Mouse (Mus musculus) forebrain, postnatal 0 days (tissue): Measurements from ENCODE around the gene Aqp6. TPM values are rescaled to one million over a fixed set of nuclear protein-coding genes. Genes with fewer than 3 reads are reported as not detected.

ENCODE experiments used
- ATAC-seq: fragments of 200-750 bp; cut with Nextera tagmentation; 2 replicates; pipeline ENCODE4 v1.8.0; 2017; ENCODE audit warnings: mild to moderate bottlenecking, moderate library complexity
- DNase-seq: peaks from one replicate; pipeline ENCODE4 v3.0.0-alpha.2; 2015
- H3K27ac ChIP-seq: fragments of 300-500 bp; sonication (generic); 2 replicates; pipeline ENCODE4 v1.5.1; 2014; ENCODE audit warnings: low read depth, mild to moderate bottlenecking, antibody characterized with exemption, low read length, moderate library complexity, mixed read lengths
- H3K27me3 ChIP-seq: fragments of 300-500 bp; sonication (generic); 2 replicates; pipeline ENCODE4 v1.6.1; 2014; ENCODE audit warnings: mild to moderate bottlenecking, low read length, mixed read lengths; ENCODE audit not compliant: insufficient read depth
- H3K36me3 ChIP-seq: fragments of 300-500 bp; sonication (generic); 2 replicates; pipeline ENCODE4 v1.6.1; 2014; ENCODE audit warnings: mild to moderate bottlenecking, moderate library complexity; ENCODE audit not compliant: insufficient read depth
- H3K4me1 ChIP-seq: fragments of 300-500 bp; sonication (generic); 2 replicates; pipeline ENCODE4 v1.6.1; 2014; ENCODE audit warnings: antibody characterized with exemption; ENCODE audit not compliant: insufficient read depth
- H3K4me2 ChIP-seq: fragments of 300-500 bp; sonication (generic); 2 replicates; pipeline ENCODE4 v1.6.1; 2014; ENCODE audit warnings: low read depth, mild to moderate bottlenecking, moderate library complexity
- H3K4me3 ChIP-seq: fragments of 300-500 bp; sonication (generic); 2 replicates; pipeline ENCODE4 v1.5.1; 2014; ENCODE audit warnings: low read depth, low read length, mixed read lengths
- H3K9ac ChIP-seq: fragments of 300-500 bp; sonication (generic); 2 replicates; pipeline ENCODE4 v1.6.1; 2014; ENCODE audit warnings: mild to moderate bottlenecking
- H3K9me3 ChIP-seq: fragments of 300-500 bp; sonication (generic); 2 replicates; pipeline ENCODE4 v1.6.1; 2016; ENCODE audit warnings: low read length
- CTCF ChIP-seq: sonication (generic); IDR thresholded peaks from 2 replicates; pipeline ENCODE4 v1.5.1; 2016; ENCODE audit warnings: antibody characterized with exemption, control low read depth, low read depth
- WGBS: fragments of 180-500 bp; shearing (Covaris S2); extraction: QIAGEN DNeasy Blood & Tissue Kit; methylation state at CpG from one replicate; pipeline ENCODE4 v1.1.7; 2014; 5-methylcytosine and 5-hydroxymethylcytosine counted together
- polyA plus RNA-seq: library from polyadenylated mRNA; unstranded; fragments of >200 nt; fragmentation: Nextera tagmentation; extraction: Ambion mirVana; gene quantifications from 2 replicates; pipeline ENCODE4 v1.2.1, GENCODE M21; 2015
- total RNA-seq: library from RNA; depleted of rRNA; stranded (reverse); fragments of >200 nt; gene quantifications from 2 replicates; pipeline ENCODE4 v1.2.3, GENCODE M21; 2014

Aqp6 gene
- total and polyA plus RNA-seq, 2 experiments from 2014 or later = not detected

- TF ChIP-seq CTCF = no peak
- H3K4me2 ChIP-seq = no peak overlapping the region
- no peaks in the 10 kb centered on the region for H3K4me1 ChIP-seq
- no peak overlapping the region for H3K9ac ChIP-seq
- H3K9me3 ChIP-seq = 0 out of 2 replicates have a peak, but pooled peaks cover 2% of the 10 kb centered on the region
- H3K4me3 ChIP-seq = no peak overlapping the region
- peaks cover 79% of the 10 kb centered on the region for H3K27me3 ChIP-seq
- DNase-seq (no peak), ATAC-seq (no peak)
- H3K27ac ChIP-seq = no peak overlapping the region
- 17% methylated on average over 7 of the region's 7 CpGs for WGBS
- no peaks in the 10 kb centered on the region for H3K36me3 ChIP-seq
Observed at GRCm38 (mm10) chr15:99589704-99590103, 11.5 kb upstream of the Aqp6 start.

GRCm38 (mm10) chr15:99590429-99591084, 10.6 kb upstream of the Aqp6 start, which contains the start of gene Aqp5:
Aqp5 (plus strand) TSS chr15:99590782.
- no peak for DNase-seq
- Histone ChIP-seq H3K9ac (peak within 1 kb of the TSS; percentile 7; the same call in 1 of the 2 replicates), H3K4me1 (no peaks in the 10 kb centered on the region), H3K27me3 (peaks cover 79% of the 10 kb centered on the region), H3K9me3 (0 out of 2 replicates have a peak, but pooled peaks cover 2% of the 10 kb centered on the region), H3K27ac (no peak within 1 kb of the TSS), H3K36me3 (no peaks in the 10 kb centered on the region), H3K4me3 (peak within 1 kb of the TSS; percentile 42), H3K4me2 (peak within 1 kb of the TSS; percentile 57)
- peak; percentile 80 for ATAC-seq
- TF ChIP-seq CTCF = no peak
- WGBS = 2% methylated on average over 62 of the region's 83 CpGs

GRCm38 (mm10) chr15:99592177-99592576, 9.0 kb upstream of the Aqp6 start:
- Histone ChIP-seq H3K27me3 (peaks cover 65% of the 10 kb centered on the region), H3K27ac (no peak overlapping the region), H3K9me3 (0 out of 2 replicates have a peak, but pooled peaks cover 2% of the 10 kb centered on the region), H3K4me2 (no peak overlapping the region), H3K36me3 (no peaks in the 10 kb centered on the region), H3K9ac (no peak overlapping the region), H3K4me3 (no peak overlapping the region), H3K4me1 (no peaks in the 10 kb centered on the region)
- no peak for TF ChIP-seq CTCF
- DNase-seq (no peak), ATAC-seq (no peak)
- WGBS = 60% methylated on average over 8 of the region's 8 CpGs

- Histone ChIP-seq H3K27me3 (peaks cover 61% of the 10 kb centered on the region), H3K4me1 (no peaks in the 10 kb centered on the region), H3K27ac (no peak overlapping the region), H3K9ac (no peak overlapping the region), H3K9me3 (0 out of 2 replicates have a peak, but pooled peaks cover 2% of the 10 kb centered on the region), H3K36me3 (no peaks in the 10 kb centered on the region), H3K4me2 (no peak overlapping the region), H3K4me3 (no peak overlapping the region)
- TF ChIP-seq CTCF = no peak
- WGBS = 86% methylated on average over 5 of the region's 5 CpGs
- ATAC-seq (no peak), DNase-seq (no peak)
Observed at GRCm38 (mm10) chr15:99592877-99593276, 8.3 kb upstream of the Aqp6 start.

GRCm38 (mm10) chr15:99594951-99595350, 6.2 kb upstream of the Aqp6 start:
- Histone ChIP-seq H3K9ac (no peak overlapping the region), H3K4me3 (no peak overlapping the region), H3K9me3 (0 out of 2 replicates have a peak, but pooled peaks cover under 1% of the 10 kb centered on the region), H3K4me2 (no peak overlapping the region), H3K27ac (no peak overlapping the region), H3K4me1 (no peaks in the 10 kb centered on the region), H3K27me3 (peaks cover 46% of the 10 kb centered on the region), H3K36me3 (no peaks in the 10 kb centered on the region)
- no peak for DNase-seq
- TF ChIP-seq CTCF = no peak
- WGBS = 85% methylated on average over 10 of the region's 10 CpGs
- no peak for ATAC-seq

GRCm38 (mm10) chr15:99596056-99596687, 5.0 kb upstream of the Aqp6 start:
- Histone ChIP-seq H3K4me2 (peak overlapping the region; percentile 15; the same call in 1 of the 2 replicates), H3K27me3 (peaks cover 36% of the 10 kb centered on the region), H3K9ac (no peak overlapping the region), H3K36me3 (no peaks in the 10 kb centered on the region), H3K27ac (no peak overlapping the region), H3K4me1 (no peaks in the 10 kb centered on the region), H3K4me3 (no peak overlapping the region), H3K9me3 (no peaks in the 10 kb centered on the region)
- DNase-seq (peak; percentile 93), ATAC-seq (peak; percentile 95)
- WGBS = 0% methylated on average over 7 of the region's 7 CpGs
- TF ChIP-seq CTCF = peak; percentile 95

GRCm38 (mm10) chr15:99596841-99597240, 4.4 kb upstream of the Aqp6 start:
- H3K9me3 ChIP-seq = no peaks in the 10 kb centered on the region
- H3K27ac ChIP-seq = no peak overlapping the region
- H3K4me2 ChIP-seq = no peak overlapping the region
- ATAC-seq (no peak), DNase-seq (no peak)
- no peak for TF ChIP-seq CTCF
- H3K9ac ChIP-seq = no peak overlapping the region
- peaks cover 29% of the 10 kb centered on the region for H3K27me3 ChIP-seq
- 51% methylated on average over 7 of the region's 7 CpGs for WGBS
- H3K36me3 ChIP-seq = no peaks in the 10 kb centered on the region
- no peaks in the 10 kb centered on the region for H3K4me1 ChIP-seq
- H3K4me3 ChIP-seq = no peak overlapping the region
